Mouse (Mus musculus): Measurements from ENCODE around the gene Tnfrsf8.
"Not testable (repeated sequence)": the region's sequence is repeated elsewhere in the genome, so short reads cannot be mapped to it uniquely, and the experiment has no call there.

Tnfrsf8 gene

GRCm38 (mm10) chr4:145314836-145315467 lies at the start of gene Tnfrsf8:
Tnfrsf8 (minus strand) TSS chr4:145315164.
- no peak for DNase-seq

GRCm38 (mm10) chr4:145361635-145362034 lies 46.7 kb upstream of the Tnfrsf8 start:
- DNase-seq, result not testable (repeated sequence)

- DNase-seq, result peak; percentile 21
These were observed 46.1 kb upstream of the Tnfrsf8 start for GRCm38 (mm10) chr4:145361065-145361464.

- DNase-seq, result no peak
These were observed 45.6 kb upstream of the Tnfrsf8 start for GRCm38 (mm10) chr4:145360567-145360966.

GRCm38 (mm10) chr4:145356234-145356633 lies 41.3 kb upstream of the Tnfrsf8 start:
- no peak for DNase-seq

- no peak for DNase-seq
These were observed 38.9 kb upstream of the Tnfrsf8 start for GRCm38 (mm10) chr4:145353855-145354254.

- DNase-seq, result no peak
These were observed 30.0 kb upstream of the Tnfrsf8 start for GRCm38 (mm10) chr4:145344948-145345347.

GRCm38 (mm10) chr4:145341879-145342809 lies 27.2 kb upstream of the Tnfrsf8 start:
- DNase-seq, result no peak

- DNase-seq, result no peak
These were observed 23.2 kb upstream of the Tnfrsf8 start for GRCm38 (mm10) chr4:145337906-145338858.

GRCm38 (mm10) chr4:145336587-145336986 lies 21.6 kb upstream of the Tnfrsf8 start:
- DNase-seq, result no peak

- DNase-seq, result no peak
These were observed 21.1 kb upstream of the Tnfrsf8 start for GRCm38 (mm10) chr4:145336019-145336418.

GRCm38 (mm10) chr4:145323631-145324030 lies 8.7 kb upstream of the Tnfrsf8 start:
- DNase-seq, result no peak

- DNase-seq, result no peak
These were observed 8.1 kb upstream of the Tnfrsf8 start for GRCm38 (mm10) chr4:145322995-145323627.

- no peak for DNase-seq
These were observed 7.2 kb upstream of the Tnfrsf8 start for GRCm38 (mm10) chr4:145322211-145322610.

- no peak for DNase-seq
These were observed 5.7 kb upstream of the Tnfrsf8 start for GRCm38 (mm10) chr4:145320624-145321023.

- DNase-seq, result no peak
These were observed 4.6 kb upstream of the Tnfrsf8 start for GRCm38 (mm10) chr4:145319274-145320226.

GRCm38 (mm10) chr4:145316708-145317107 lies 1.7 kb upstream of the Tnfrsf8 start:
- DNase-seq, result no peak

GRCm38 (mm10) chr4:145313966-145314365 lies 998 bp downstream of the Tnfrsf8 start:
- no peak for DNase-seq

GRCm38 (mm10) chr4:145313256-145313655 lies 1.7 kb downstream of the Tnfrsf8 start:
- no peak for DNase-seq

- DNase-seq, result no peak
These were observed 2.4 kb downstream of the Tnfrsf8 start for GRCm38 (mm10) chr4:145312530-145312929.

- DNase-seq, result no peak
These were observed 4.1 kb downstream of the Tnfrsf8 start for GRCm38 (mm10) chr4:145310859-145311258.

All from embryo, embryonic 11 days (tissue).